Mouse (Mus musculus) CH12F3 (cell line): ENCODE results near the gene March4.

Source experiments
- in situ Hi-C: fragments of 300-500 bp; cut with MboI; formaldehyde crosslinking; loops from 2 replicates; pipeline ENCODE4 v1.14.3; 2020; ENCODE audit warnings: low sequenced_read_pairs

The March4 gene

DNA sequence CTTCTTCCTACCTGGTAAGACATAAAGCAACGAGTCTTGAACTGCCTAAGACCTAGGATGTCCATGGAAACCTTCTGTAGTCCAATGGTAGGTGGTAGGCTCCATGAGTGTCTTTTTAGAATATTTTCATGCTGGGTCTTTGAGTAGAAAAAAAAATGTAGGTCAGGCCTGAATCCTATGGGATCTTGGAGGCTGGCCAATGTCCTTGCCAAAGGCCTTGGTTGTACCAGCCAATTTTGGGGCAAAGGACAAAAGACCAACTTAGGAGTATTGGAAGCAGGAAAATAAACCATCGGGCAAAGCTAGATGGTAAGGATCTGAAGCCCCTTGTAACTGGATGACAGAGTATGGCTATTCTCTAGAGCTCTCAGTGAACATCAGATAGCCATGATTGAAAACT lies 83.9 kb downstream of the March4 start:
- in situ Hi-C loops = no loop called here

DNA sequence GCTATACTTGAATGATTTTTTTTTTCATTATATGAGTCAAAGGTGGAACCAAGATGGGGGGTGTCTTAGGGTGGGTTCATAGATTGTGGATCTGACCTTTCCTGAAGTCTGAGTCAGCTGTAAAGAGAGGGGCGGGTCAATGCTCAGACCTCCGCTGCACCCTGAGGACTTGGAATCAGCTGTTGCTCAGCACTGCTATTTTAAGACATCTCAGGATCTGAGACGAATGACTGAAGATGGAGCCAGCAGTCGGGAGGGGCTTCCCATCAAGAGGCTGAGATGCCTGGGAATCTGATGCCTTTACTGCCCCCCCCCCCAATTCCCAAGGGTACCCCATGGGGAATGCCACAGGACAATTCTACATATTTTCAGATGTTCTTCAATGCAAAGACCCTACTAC lies 85.9 kb downstream of the March4 start:
- in situ Hi-C loops = no loop called here

GRCm38 (mm10) chr1:72449752-72450151 lies 87.0 kb downstream of the March4 start:
- in situ Hi-C loops = no loop called here

GRCm38 (mm10) chr1:72442747-72443146 lies 94.0 kb downstream of the March4 start:
- in situ Hi-C loops = no loop called here

DNA sequence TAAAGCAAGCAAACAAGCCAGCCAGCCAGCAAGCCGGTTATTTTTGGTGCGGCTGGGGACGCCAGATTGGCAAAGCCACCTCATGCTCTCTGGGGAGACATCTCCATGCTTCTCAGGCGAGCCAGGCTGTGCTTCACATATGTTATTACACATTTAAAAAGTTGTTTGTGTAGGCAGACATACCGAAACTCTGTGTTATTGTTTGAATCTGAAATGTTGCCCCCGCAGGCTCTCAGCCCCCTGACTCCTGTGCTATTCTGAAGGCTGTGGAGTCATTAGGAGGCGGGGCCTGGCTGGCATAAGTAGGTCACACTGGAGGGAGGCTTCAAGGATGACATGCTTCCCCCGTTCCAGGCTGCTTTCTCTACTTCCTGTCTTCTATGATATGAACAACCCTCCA lies 97.6 kb downstream of the March4 start:
- in situ Hi-C loops = no loop called here

GRCm38 (mm10) chr1:72436967-72437366 lies 99.8 kb downstream of the March4 start:
- in situ Hi-C loops = no loop called here

GRCm38 (mm10) chr1:72434510-72434909 lies 102.2 kb downstream of the March4 start:
- in situ Hi-C loops = no loop called here

GRCm38 (mm10) chr1:72432579-72432978 lies 104.2 kb downstream of the March4 start:
- in situ Hi-C loops = no loop called here

- in situ Hi-C loops = no loop called here
These were observed 107.5 kb downstream of the March4 start for GRCm38 (mm10) chr1:72429107-72429807.

GRCm38 (mm10) chr1:72428526-72428925 lies 108.2 kb downstream of the March4 start:
- in situ Hi-C loops = no loop called here

- in situ Hi-C loops = no loop called here
These were observed 110.3 kb downstream of the March4 start for GRCm38 (mm10) chr1:72426456-72426855.

- in situ Hi-C loops = no loop called here
These were observed 114.6 kb downstream of the March4 start for GRCm38 (mm10) chr1:72422121-72422520.

- in situ Hi-C loops = no loop called here
These were observed 116.5 kb downstream of the March4 start for GRCm38 (mm10) chr1:72420220-72420619.

GRCm38 (mm10) chr1:72418744-72419655 lies 117.7 kb downstream of the March4 start:
- in situ Hi-C loops = no loop called here

- in situ Hi-C loops = no loop called here
These were observed 122.0 kb downstream of the March4 start for GRCm38 (mm10) chr1:72414561-72415253.

GRCm38 (mm10) chr1:72414133-72414532 lies 122.6 kb downstream of the March4 start:
- in situ Hi-C loops = no loop called here

DNA sequence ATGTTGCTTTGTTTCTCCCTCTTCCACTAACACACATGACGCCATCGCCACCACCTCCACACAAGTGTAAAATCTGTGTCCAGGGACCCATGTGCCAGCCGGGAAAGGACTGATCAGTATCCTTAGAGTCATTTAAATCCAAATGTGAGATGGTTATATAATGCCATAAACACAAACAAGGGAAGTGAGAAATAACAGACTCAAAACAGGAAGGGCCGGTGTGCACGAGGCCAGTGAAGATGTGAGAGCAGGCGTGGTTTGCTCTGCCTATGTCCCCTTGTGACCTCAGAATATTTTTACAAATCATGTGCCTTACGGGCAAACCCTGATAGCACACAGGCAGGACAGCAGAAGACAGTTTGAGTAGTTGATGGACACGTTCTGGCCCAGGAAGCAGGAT lies 123.5 kb downstream of the March4 start:
- in situ Hi-C loops = no loop called here

GRCm38 (mm10) chr1:72411108-72411507 lies 125.6 kb downstream of the March4 start:
- in situ Hi-C loops = no loop called here

- in situ Hi-C loops = no loop called here
These were observed 126.8 kb downstream of the March4 start for GRCm38 (mm10) chr1:72409936-72410335.

DNA sequence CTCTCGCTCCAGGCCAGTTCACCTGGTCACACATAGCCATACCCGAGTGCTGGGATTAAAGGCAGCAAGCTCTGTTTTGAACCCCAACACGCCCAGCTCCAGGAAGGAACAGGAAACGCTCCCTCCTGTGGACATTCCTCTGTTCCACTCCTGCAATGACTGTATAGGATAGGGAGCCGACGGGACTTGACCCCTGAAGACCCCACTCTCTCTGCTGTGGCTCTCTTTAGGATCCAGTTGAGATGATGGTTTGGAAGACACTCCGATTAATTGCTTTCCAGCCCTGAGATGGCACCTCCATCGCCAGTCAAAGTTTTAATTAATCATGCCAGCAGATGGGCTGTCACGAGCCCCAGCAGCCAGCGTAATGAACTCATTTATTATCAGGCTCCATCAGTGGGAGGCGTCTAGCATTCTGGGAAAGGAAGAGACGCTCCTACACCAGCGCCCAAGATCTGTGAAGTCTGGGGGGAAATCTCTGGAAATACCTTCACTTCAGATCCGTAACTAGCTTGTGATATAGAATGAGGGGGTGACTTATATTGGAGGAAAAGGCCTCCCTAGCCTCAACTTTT lies 130.1 kb downstream of the March4 start:
- in situ Hi-C loops = no loop called here
